Mouse (Mus musculus): Measurements from ENCODE around the gene Fig4.

DNA sequence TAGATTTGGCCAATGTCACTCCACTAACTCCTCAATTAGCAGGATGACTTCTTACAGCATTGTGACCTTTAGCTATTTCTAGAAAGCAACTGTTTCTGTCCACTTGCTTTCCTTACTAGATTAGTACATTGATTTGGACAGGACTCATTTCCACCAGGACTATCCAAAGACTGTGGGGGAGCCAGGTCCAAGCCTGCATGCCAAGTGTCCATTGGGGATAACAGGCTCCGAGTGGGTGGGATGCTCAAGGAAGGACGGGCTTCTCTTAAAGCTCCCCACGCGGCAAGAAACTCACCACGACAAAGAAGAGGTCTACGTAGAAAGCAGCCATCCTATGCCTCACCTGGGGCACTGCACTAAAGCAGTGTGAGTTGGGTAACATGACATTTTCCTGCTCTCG is 75.4 kb downstream of the Fig4 start:
- TF ChIP-seq CTCF (IDR thresholded peaks at IDR 0.05; ENCODE audit: borderline replicate concordance, insufficient read depth, low read length) (no peak), POLR2A (IDR thresholded peaks at IDR 0.05; ENCODE audit: low read depth, low read length) (no peak)
